Mouse (Mus musculus) Patski (cell line): ENCODE measurements around the gene Qrich2. TPM values are rescaled to one million over a fixed set of nuclear protein-coding genes. Genes with fewer than 3 reads are reported as not detected.
"Not testable (repeated sequence)": the region's sequence is repeated elsewhere in the genome, so short reads cannot be mapped to it uniquely, and the experiment has no call there.

ENCODE experiments used
- ATAC-seq: fragments of 100-300 bp; one replicate; pipeline ENCODE4 v1.8.0; 2021
- CTCF ChIA-PET: fragments of 350-600 bp; sonication (Branson Sonifier 250); formaldehyde crosslinking; loops from one replicate; lab custom pipeline; 2022; ENCODE audit warnings: inconsistent platforms; lab: Charles Lee
- POLR2A ChIA-PET: fragments of 350-600 bp; sonication (Branson Sonifier 250); formaldehyde crosslinking; loops from one replicate; lab custom pipeline; 2022; ENCODE audit warnings: antibody characterized with exemption, inconsistent platforms; lab: Charles Lee
- DNase-seq: peaks from one replicate; pipeline ENCODE4 v3.0.0-alpha.2; 2011; ENCODE audit warnings: low read depth, low spot score
- H3K27me3 ChIP-seq: fragments of 371-371 bp; one replicate; pipeline ENCODE4 v1.5.1; 2021
- CTCF ChIP-seq: fragments of 100-300 bp; IDR thresholded peaks from one replicate; pipeline ENCODE4 v1.5.1; 2021
- in situ Hi-C: fragments of 300-500 bp; cut with MboI; formaldehyde crosslinking; loops from 3 replicates; pipeline ENCODE4 v1.11.1; 2018; ENCODE audit warnings: low pct_unique_long_range_greater_than_20kb, mixed read lengths
- polyA plus RNA-seq: library from polyadenylated mRNA; unstranded; gene quantifications from one replicate; pipeline ENCODE4 v1.2.3, GENCODE M21; 2021

Gene Qrich2
- polyA plus RNA-seq, 1 experiment from 2014 or later = 0.35 TPM

DNA sequence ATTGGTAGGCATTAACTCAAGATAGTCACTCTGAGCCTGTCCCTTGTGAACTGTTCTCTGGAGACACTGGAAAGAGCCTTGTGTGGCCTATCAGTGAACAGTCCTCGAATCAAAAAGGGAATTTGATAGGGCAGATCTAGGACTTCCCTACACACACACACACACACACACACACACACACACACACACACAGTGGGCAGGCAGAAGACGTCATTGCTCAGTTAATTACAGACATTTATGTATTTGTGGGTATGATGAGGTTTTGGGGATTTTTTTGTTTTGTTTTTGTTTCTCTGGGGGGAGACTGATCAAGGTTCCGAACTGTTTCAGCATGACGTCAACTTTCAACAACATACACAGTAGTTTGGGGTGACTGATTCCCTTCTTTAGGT is 52.4 kb downstream of the Qrich2 start:
- no peak for TF ChIP-seq CTCF
- ChIA-PET POLR2A (no interaction called here), CTCF (no interaction called here)
- no peaks in the 10 kb centered on the region for H3K27me3 ChIP-seq
- in situ Hi-C loops = no loop called here
- no peak for ATAC-seq
- DNase-seq = no peak

GRCm38 (mm10) chr11:116412904-116413630 is 53.0 kb downstream of the Qrich2 start, which contains the start of gene Rnf157:
Gene Rnf157, minus strand, starts transcription at chr11:116413032.
- POLR2A ChIA-PET = no interaction called here
- H3K27me3 ChIP-seq = no peaks in the 10 kb centered on the region
- CTCF ChIA-PET = no interaction called here
- ATAC-seq (peak; percentile 82), DNase-seq (no peak)
- in situ Hi-C loops = no loop called here
- TF ChIP-seq CTCF = no peak

- no peak for TF ChIP-seq CTCF
- ATAC-seq (peak; percentile 14), DNase-seq (no peak)
- ChIA-PET CTCF (no interaction called here), POLR2A (interaction anchor here (0.7 kb wide), 1 partner anchor 39 kb away, joined by 3 read pairs; no protein-coding TSS in a partner anchor)
- in situ Hi-C loops = no loop called here
- H3K27me3 ChIP-seq = no peaks in the 10 kb centered on the region
Observed at GRCm38 (mm10) chr11:116412028-116412827, 53.8 kb downstream of the Qrich2 start.

- no peaks in the 10 kb centered on the region for H3K27me3 ChIP-seq
- in situ Hi-C loops = no loop called here
- DNase-seq (no peak), ATAC-seq (no peak)
- ChIA-PET POLR2A (interaction anchor here (0.7 kb wide), 1 partner anchor 38 kb away, joined by 3 read pairs; no protein-coding TSS in a partner anchor), CTCF (interaction anchor here (0.9 kb wide), 1 partner anchor 17 kb away, joined by 4 read pairs; no protein-coding TSS in a partner anchor)
- TF ChIP-seq CTCF = no peak
Observed at GRCm38 (mm10) chr11:116411582-116411981, 54.5 kb downstream of the Qrich2 start.

- DNase-seq, H3K27me3 ChIP-seq, POLR2A ChIA-PET, ATAC-seq, in situ Hi-C loops: not testable (repeated sequence)
- CTCF ChIA-PET = interaction anchor here (1.2 kb wide), 1 partner anchor 22 kb away, joined by 3 read pairs; no protein-coding TSS in a partner anchor
Observed at GRCm38 (mm10) chr11:116410415-116410814, 55.6 kb downstream of the Qrich2 start.

DNA sequence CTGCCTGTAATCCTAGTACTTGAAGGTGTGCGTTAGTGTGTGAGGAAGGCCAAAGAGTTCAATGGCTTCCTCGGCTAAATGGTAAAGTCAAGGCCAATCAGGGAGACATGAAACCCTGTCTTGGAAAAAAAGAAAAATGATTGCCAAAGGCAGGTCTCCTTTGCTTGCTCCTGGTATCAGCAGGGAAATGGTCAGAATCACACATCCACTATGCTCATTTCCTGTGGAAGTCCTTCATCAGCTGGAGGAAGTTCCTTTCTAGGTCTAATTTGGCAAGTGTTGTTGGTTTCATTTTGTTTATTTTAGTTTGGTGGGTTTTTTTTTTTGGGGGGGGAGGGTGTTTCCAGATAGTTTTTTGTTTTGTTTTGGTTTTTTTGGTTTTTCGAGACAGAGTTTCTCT is 57.0 kb downstream of the Qrich2 start:
- DNase-seq (no peak), ATAC-seq (no peak)
- no peaks in the 10 kb centered on the region for H3K27me3 ChIP-seq
- no peak for TF ChIP-seq CTCF
- in situ Hi-C loops = no loop called here
- POLR2A ChIA-PET = interaction anchor here (1.2 kb wide), 1 partner anchor 28 kb away, joined by 4 read pairs; no protein-coding TSS in a partner anchor
- CTCF ChIA-PET = interaction anchor here (1.4 to 2.0 kb wide), 2 partner anchors 10 to 13 kb away, joined by 4 read pairs; no protein-coding TSS in a partner anchor

GRCm38 (mm10) chr11:116406231-116406728 is 59.8 kb downstream of the Qrich2 start:
- ChIA-PET CTCF (interaction anchor here (1.3 kb wide), 1 partner anchor 11 kb away, joined by 5 read pairs; no protein-coding TSS in a partner anchor), POLR2A (no interaction called here)
- in situ Hi-C loops = no loop called here
- no peaks in the 10 kb centered on the region for H3K27me3 ChIP-seq
- ATAC-seq (no peak), DNase-seq (no peak)
- no peak for TF ChIP-seq CTCF

- no peak for TF ChIP-seq CTCF
- ChIA-PET CTCF (no interaction called here), POLR2A (interaction anchor here (0.6 kb wide), 1 partner anchor 187 kb away, joined by 4 read pairs; no protein-coding TSS in a partner anchor)
- DNase-seq (no peak), ATAC-seq (no peak)
- no peaks in the 10 kb centered on the region for H3K27me3 ChIP-seq
- in situ Hi-C loops = no loop called here
Observed at GRCm38 (mm10) chr11:116405601-116406000, 60.4 kb downstream of the Qrich2 start.

GRCm38 (mm10) chr11:116400560-116400959 is 65.5 kb downstream of the Qrich2 start:
- ChIA-PET CTCF (no interaction called here), POLR2A (no interaction called here)
- H3K27me3 ChIP-seq = no peaks in the 10 kb centered on the region
- no peak for TF ChIP-seq CTCF
- ATAC-seq = no peak
- no peak for DNase-seq
- in situ Hi-C loops = no loop called here

GRCm38 (mm10) chr11:116398348-116398677 is 67.7 kb downstream of the Qrich2 start:
- in situ Hi-C loops = no loop called here
- ChIA-PET CTCF (interaction anchor here (0.8 to 1.4 kb wide), 3 partner anchors 9 to 16 kb away, joined by 3 to 4 read pairs (median 4); no protein-coding TSS in a partner anchor), POLR2A (no interaction called here)
- TF ChIP-seq CTCF = no peak
- no peak for DNase-seq
- no peaks in the 10 kb centered on the region for H3K27me3 ChIP-seq
- no peak for ATAC-seq
